Mouse (Mus musculus): ENCODE data around the gene Prkd2. TPM values are rescaled to one million over a fixed set of nuclear protein-coding genes. Genes with fewer than 3 reads are reported as not detected.
A peak's percentile ranks its signal among the peaks of the same experiment; 100 is the strongest.

Gene Prkd2
- polyA plus RNA-seq (2015; fragmentation: Nextera tagmentation; extraction: Ambion mirVana), result 12.8 and 15.1 TPM in 2 replicates

GRCm38 (mm10) chr7:16842645-16843063 lies at the start of gene Prkd2:
Prkd2 (plus strand) TSS chr7:16842902.
- H3K4me2 ChIP-seq (ENCODE audit: low read length), result peak within 1 kb of the TSS; percentile 94
- peak within 1 kb of the TSS; percentile 84 for H3K27ac ChIP-seq
- peaks cover 34% of the 10 kb centered on the region; the same call in 1 of the 2 replicates for H3K36me3 ChIP-seq (ENCODE audit: insufficient read depth, low read length)
- ATAC-seq (replicated peaks; ENCODE audit: low FRiP score, low read depth) (peak; percentile 75), DNase-seq (ENCODE audit: low spot score) (peak; percentile 94)
- peaks cover 11% of the 10 kb centered on the region for H3K4me1 ChIP-seq (replicated peaks; ENCODE audit: insufficient read depth, low read length)
- no peak for TF ChIP-seq CTCF (IDR thresholded peaks at IDR 0.05; ENCODE audit: low read depth)
- H3K4me3 ChIP-seq (replicated peaks; ENCODE audit: low read depth, low read length), result peak within 1 kb of the TSS; percentile 63
- H3K9ac ChIP-seq (ENCODE audit: low read depth, low read length), result peak within 1 kb of the TSS; percentile 75
- no peaks in the 10 kb centered on the region for H3K9me3 ChIP-seq (replicated peaks; ENCODE audit: low read length)
- H3K27me3 ChIP-seq (ENCODE audit: insufficient read depth, low read length), result no peaks in the 10 kb centered on the region
- WGBS, result under 1% methylated on average over 32 of the region's 32 CpGs

- 0 out of 2 replicates have a peak, but pooled peaks cover 4% of the 10 kb centered on the region for H3K4me1 ChIP-seq (replicated peaks; ENCODE audit: insufficient read depth, low read length)
- no peak for ATAC-seq (replicated peaks; ENCODE audit: low FRiP score, low read depth)
- TF ChIP-seq CTCF (IDR thresholded peaks at IDR 0.05; ENCODE audit: low read depth), result no peak
- no peak overlapping the region for H3K4me3 ChIP-seq (replicated peaks; ENCODE audit: low read depth, low read length)
- H3K36me3 ChIP-seq (ENCODE audit: insufficient read depth, low read length), result peaks cover 32% of the 10 kb centered on the region
- no peak overlapping the region for H3K27ac ChIP-seq
- no peaks in the 10 kb centered on the region for H3K27me3 ChIP-seq (ENCODE audit: insufficient read depth, low read length)
- no peaks in the 10 kb centered on the region for H3K9me3 ChIP-seq (replicated peaks; ENCODE audit: low read length)
- H3K4me2 ChIP-seq (ENCODE audit: low read length), result no peak overlapping the region
- no peak overlapping the region for H3K9ac ChIP-seq (ENCODE audit: low read depth, low read length)
- 76% methylated on average over 19 of the region's 19 CpGs for WGBS
- DNase-seq (ENCODE audit: low spot score), result no peak
Measured at GRCm38 (mm10) chr7:16793010-16793725, 49.5 kb upstream of the Prkd2 start.

GRCm38 (mm10) chr7:16794886-16795285 lies 47.8 kb upstream of the Prkd2 start:
- Histone ChIP-seq H3K9me3 (replicated peaks; ENCODE audit: low read length) (no peaks in the 10 kb centered on the region), H3K4me1 (replicated peaks; ENCODE audit: insufficient read depth, low read length) (0 out of 2 replicates have a peak, but pooled peaks cover 4% of the 10 kb centered on the region), H3K36me3 (ENCODE audit: insufficient read depth, low read length) (peaks cover 31% of the 10 kb centered on the region), H3K27me3 (ENCODE audit: insufficient read depth, low read length) (no peaks in the 10 kb centered on the region), H3K27ac (no peak overlapping the region), H3K4me3 (replicated peaks; ENCODE audit: low read depth, low read length) (no peak overlapping the region), H3K4me2 (ENCODE audit: low read length) (no peak overlapping the region), H3K9ac (ENCODE audit: low read depth, low read length) (no peak overlapping the region)
- whole genome bisulfite sequencing, result 93% methylated on average over 5 of the region's 5 CpGs
- no peak for ATAC-seq (replicated peaks; ENCODE audit: low FRiP score, low read depth)
- TF ChIP-seq CTCF (IDR thresholded peaks at IDR 0.05; ENCODE audit: low read depth), result no peak
- DNase-seq (ENCODE audit: low spot score), result no peak

- no peak overlapping the region for H3K4me3 ChIP-seq (replicated peaks; ENCODE audit: low read depth, low read length)
- no peaks in the 10 kb centered on the region for H3K9me3 ChIP-seq (replicated peaks; ENCODE audit: low read length)
- H3K36me3 ChIP-seq (ENCODE audit: insufficient read depth, low read length), result peaks cover 7% of the 10 kb centered on the region; the same call in 1 of the 2 replicates
- peak; percentile 77 for TF ChIP-seq CTCF (IDR thresholded peaks at IDR 0.05; ENCODE audit: low read depth)
- H3K4me2 ChIP-seq (ENCODE audit: low read length), result no peak overlapping the region
- WGBS, result 26% methylated on average over 8 of the region's 8 CpGs
- H3K4me1 ChIP-seq (replicated peaks; ENCODE audit: insufficient read depth, low read length), result no peaks in the 10 kb centered on the region
- no peak overlapping the region for H3K9ac ChIP-seq (ENCODE audit: low read depth, low read length)
- H3K27me3 ChIP-seq (ENCODE audit: insufficient read depth, low read length), result no peaks in the 10 kb centered on the region
- peak; percentile 61 for ATAC-seq (replicated peaks; ENCODE audit: low FRiP score, low read depth)
- DNase-seq (ENCODE audit: low spot score), result peak; percentile 78
- H3K27ac ChIP-seq, result no peak overlapping the region
Measured at GRCm38 (mm10) chr7:16804409-16805028, 38.2 kb upstream of the Prkd2 start.

GRCm38 (mm10) chr7:16807936-16808335 lies 34.8 kb upstream of the Prkd2 start:
- no peak; the same call in 1 of the 2 replicates for TF ChIP-seq CTCF (IDR thresholded peaks at IDR 0.05; ENCODE audit: low read depth)
- Histone ChIP-seq H3K4me3 (replicated peaks; ENCODE audit: low read depth, low read length) (no peak overlapping the region), H3K9me3 (replicated peaks; ENCODE audit: low read length) (no peaks in the 10 kb centered on the region), H3K36me3 (ENCODE audit: insufficient read depth, low read length) (peaks cover 14% of the 10 kb centered on the region; the same call in 1 of the 2 replicates), H3K4me1 (replicated peaks; ENCODE audit: insufficient read depth, low read length) (peaks cover 10% of the 10 kb centered on the region), H3K27me3 (ENCODE audit: insufficient read depth, low read length) (no peaks in the 10 kb centered on the region), H3K27ac (no peak overlapping the region), H3K9ac (ENCODE audit: low read depth, low read length) (no peak overlapping the region), H3K4me2 (ENCODE audit: low read length) (no peak overlapping the region)
- ATAC-seq (replicated peaks; ENCODE audit: low FRiP score, low read depth) (no peak), DNase-seq (ENCODE audit: low spot score) (no peak)
- 90% methylated on average over 9 of the region's 9 CpGs for WGBS

- ATAC-seq (replicated peaks; ENCODE audit: low FRiP score, low read depth) (no peak), DNase-seq (ENCODE audit: low spot score) (no peak)
- Histone ChIP-seq H3K9me3 (replicated peaks; ENCODE audit: low read length) (no peaks in the 10 kb centered on the region), H3K4me1 (replicated peaks; ENCODE audit: insufficient read depth, low read length) (peaks cover 10% of the 10 kb centered on the region), H3K9ac (ENCODE audit: low read depth, low read length) (no peak overlapping the region), H3K27me3 (ENCODE audit: insufficient read depth, low read length) (no peaks in the 10 kb centered on the region), H3K36me3 (ENCODE audit: insufficient read depth, low read length) (peaks cover 14% of the 10 kb centered on the region; the same call in 1 of the 2 replicates), H3K4me2 (ENCODE audit: low read length) (no peak overlapping the region), H3K27ac (no peak overlapping the region), H3K4me3 (replicated peaks; ENCODE audit: low read depth, low read length) (no peak overlapping the region)
- 80% methylated on average over 9 of the region's 9 CpGs for WGBS
- TF ChIP-seq CTCF (IDR thresholded peaks at IDR 0.05; ENCODE audit: low read depth), result no peak
Measured at GRCm38 (mm10) chr7:16808647-16809046, 34.1 kb upstream of the Prkd2 start.

Measured in kidney, postnatal 0 days (tissue).